In genomic region chr8:26804901-26805341, GRCm38 (mm10) we compare ENCODE assay signal across 9 mouse cellular contexts.
DNase-seq lines count a peak whose midpoint lies in the region; ATAC-seq and TF ChIP-seq lines count a peak whose summit lies in the region.
"Had no signal": no experiment of that assay in that cellular context is flagged by ENCODE, and none has a peak within 500 bp of the region (broad histone marks: within the 10 kb centered on the region; RNA-seq: fewer than 3 reads in every experiment).

No protein-coding gene starts in this region.

- intact Hi-C loops in heart, adult 2 months (cut with DNase I): loop anchor here (5.0 kb wide), 1 partner anchor 172 kb away; the partner anchor contains the start of gene Zfp703

- H3K27ac ChIP-seq in heart, adult 2 months: peak overlapping the region; percentile 51
- H3K27ac ChIP-seq in stomach, embryonic 14.5 days (ENCODE audit: low read length): peak overlapping the region; percentile 52; the same call in 1 of the 2 replicates
- H3K27ac ChIP-seq in stomach, postnatal 0 days (replicated peaks): no peak overlapping the region
- H3K27ac ChIP-seq in lung, embryonic 14.5 days (ENCODE audit: low read depth): no peak overlapping the region; the same call in 1 of the 2 replicates

- H3K27me3 ChIP-seq in heart, adult 2 months (ENCODE audit: control insufficient read depth, insufficient read depth, low read length): no peaks in the 10 kb centered on the region
- H3K27me3 ChIP-seq in stomach, embryonic 14.5 days (ENCODE audit: control insufficient read depth, insufficient read depth, low read length): no peaks in the 10 kb centered on the region
- H3K27me3 ChIP-seq in stomach, postnatal 0 days (ENCODE audit: control insufficient read depth, insufficient read depth, low read length): no peaks in the 10 kb centered on the region
- peaks cover 52% of the 10 kb centered on the region for H3K27me3 ChIP-seq in lung, embryonic 14.5 days (ENCODE audit: insufficient read depth, low read length)

- no peaks in the 10 kb centered on the region for H3K36me3 ChIP-seq in heart, adult 2 months (ENCODE audit: control insufficient read depth, insufficient read depth, low read length)
- H3K36me3 ChIP-seq in stomach, embryonic 14.5 days (ENCODE audit: control insufficient read depth, insufficient read depth, low read length): no peaks in the 10 kb centered on the region
- H3K36me3 ChIP-seq in stomach, postnatal 0 days (ENCODE audit: control insufficient read depth, insufficient read depth, low read length): no peaks in the 10 kb centered on the region
- no peaks in the 10 kb centered on the region for H3K36me3 ChIP-seq in lung, embryonic 14.5 days (ENCODE audit: insufficient read depth)

- TF ChIP-seq CTCF in heart, adult 2 months (IDR thresholded peaks at IDR 0.05): no peak
- no peak for TF ChIP-seq CTCF in stomach, postnatal 0 days (IDR thresholded peaks at IDR 0.05; ENCODE audit: low read depth)
- TF ChIP-seq CTCF in lung, embryonic 14.5 days (IDR thresholded peaks at IDR 0.05; ENCODE audit: low read depth): no peak

- no peak for TF ChIP-seq POLR2A in heart, adult 2 months (IDR thresholded peaks at IDR 0.05; ENCODE audit: insufficient read depth, low read depth, low read length)

- H3K4me1 ChIP-seq in heart, adult 2 months (ENCODE audit: control insufficient read depth, insufficient read depth, low read length): peaks cover 6% of the 10 kb centered on the region
- H3K4me1 ChIP-seq in stomach, embryonic 14.5 days (ENCODE audit: control insufficient read depth, insufficient read depth, low read length): peaks cover 35% of the 10 kb centered on the region
- H3K4me1 ChIP-seq in stomach, postnatal 0 days (replicated peaks; ENCODE audit: control insufficient read depth, insufficient read depth): peaks cover 6% of the 10 kb centered on the region; the same call in 1 of the 2 replicates
- peaks cover 32% of the 10 kb centered on the region; the same call in 1 of the 2 replicates for H3K4me1 ChIP-seq in lung, embryonic 14.5 days (ENCODE audit: insufficient read depth)

- H3K9me3 ChIP-seq in stomach, embryonic 14.5 days (ENCODE audit: control insufficient read depth, low read depth, low read length): no peaks in the 10 kb centered on the region
- H3K9me3 ChIP-seq in stomach, postnatal 0 days (ENCODE audit: control insufficient read depth, low read length): no peaks in the 10 kb centered on the region
- no peaks in the 10 kb centered on the region for H3K9me3 ChIP-seq in lung, embryonic 14.5 days (ENCODE audit: low read depth, low read length)

- ATAC-seq in stomach, embryonic 14.5 days (ENCODE audit: insufficient number of reproducible peaks, insufficient read depth, low FRiP score, low read depth): no peak
- no peak for ATAC-seq in stomach, postnatal 0 days (ENCODE audit: low FRiP score, low TSS enrichment)
- peak; percentile 64 for ATAC-seq in lung, embryonic 14.5 days (ENCODE audit: insufficient read depth)

- no peak overlapping the region for H3K4me3 ChIP-seq in heart, adult 2 months
- no peak overlapping the region for H3K4me3 ChIP-seq in stomach, embryonic 14.5 days (ENCODE audit: low read depth, low read length)
- no peak overlapping the region for H3K4me3 ChIP-seq in stomach, postnatal 0 days (ENCODE audit: low read depth, low read length)
- H3K4me3 ChIP-seq in lung, embryonic 14.5 days (ENCODE audit: low read depth, low read length): no peak overlapping the region

- no peak overlapping the region for H3K4me2 ChIP-seq in stomach, embryonic 14.5 days (replicated peaks; ENCODE audit: low read depth, low read length)
- no peak overlapping the region for H3K4me2 ChIP-seq in stomach, postnatal 0 days (replicated peaks; ENCODE audit: low read depth)
- H3K4me2 ChIP-seq in lung, embryonic 14.5 days: peak overlapping the region; percentile 36

- TF ChIP-seq EP300 in heart, adult 2 months (IDR thresholded peaks at IDR 0.05; ENCODE audit: insufficient read depth, low read depth, low read length): no peak
- TF ChIP-seq EP300 in stomach, postnatal 0 days (optimal IDR thresholded peaks at IDR 0.05): no peak

- no peak overlapping the region for H3K9ac ChIP-seq in heart, adult 2 months (ENCODE audit: low read depth, low read length)
- no peak overlapping the region for H3K9ac ChIP-seq in stomach, embryonic 14.5 days (replicated peaks; ENCODE audit: low read depth, low read length)
- H3K9ac ChIP-seq in stomach, postnatal 0 days (ENCODE audit: low read length): no peak overlapping the region
- H3K9ac ChIP-seq in lung, embryonic 14.5 days: no peak overlapping the region

- no peaks in the 10 kb centered on the region for H3K79me2 ChIP-seq in heart, adult 2 months (replicated peaks; ENCODE audit: control insufficient read depth, insufficient read depth, low read length)

- WGBS in heart, adult 2 months: 40% methylated on average over 7 of the region's 7 CpGs
- WGBS in stomach, embryonic 14.5 days: 29% methylated on average over 7 of the region's 7 CpGs
- WGBS in stomach, postnatal 0 days: 47% methylated on average over 7 of the region's 7 CpGs
- 19% methylated on average over 7 of the region's 7 CpGs for WGBS in lung, embryonic 14.5 days

- peak; percentile 24 to 30 for DNase-seq in heart, adult 2 months
- no peak for DNase-seq in heart, adult 8-10 months (ENCODE audit: low spot score)
- no peak for DNase-seq in stomach, postnatal 0 days (ENCODE audit: low spot score)
- peak; percentile 83 for DNase-seq in lung, embryonic 14.5 days
- DNase-seq in frontal cortex, adult 2 months (ENCODE audit: extremely low spot score in 1 of 2, low spot score in 1 of 2): no peak
- DNase-seq in frontal cortex, postnatal 36 days (ENCODE audit: low spot score in 2 of 2): no peak
- no peak for DNase-seq in thymus, postnatal 14 days
- DNase-seq: gastrocnemius, postnatal 36 days had no signal

Comparison
In these comparisons a context has a peak if more than half of its experiments do, and no peak if none do; other contexts are left out.
1. DNase-seq: peak in heart, adult 2 months (2 of 2) and lung, embryonic 14.5 days (single experiment); none in heart, adult 8-10 months (single experiment), stomach, postnatal 0 days (single experiment), frontal cortex, adult 2 months (0 of 2), frontal cortex, postnatal 36 days (0 of 2) and thymus, postnatal 14 days (single experiment).
2. H3K27ac ChIP-seq: peak in heart, adult 2 months (single experiment) and stomach, embryonic 14.5 days (single experiment); none in stomach, postnatal 0 days (single experiment) and lung, embryonic 14.5 days (single experiment).